Mouse (Mus musculus) embryonic facial prominence, embryonic 12.5 days (tissue): ENCODE results near the gene Ccdc34. TPM values are rescaled to one million over a fixed set of nuclear protein-coding genes. Genes with fewer than 3 reads are reported as not detected.

Source experiments
- ATAC-seq: fragments of 200-750 bp; cut with Nextera tagmentation; 2 replicates; pipeline ENCODE4 v1.8.0; 2017; ENCODE audit not compliant: insufficient number of reproducible peaks, insufficient read depth, low FRiP score, low TSS enrichment
- H3K27ac ChIP-seq: fragments of 300-500 bp; sonication (generic); 2 replicates; pipeline ENCODE4 v1.5.1; 2016; ENCODE audit warnings: mild to moderate bottlenecking
- H3K27me3 ChIP-seq: fragments of 300-500 bp; sonication (generic); 2 replicates; pipeline ENCODE4 v1.6.1; 2016; ENCODE audit warnings: mild to moderate bottlenecking, moderate library complexity
- H3K36me3 ChIP-seq: fragments of 300-500 bp; sonication (generic); 2 replicates; pipeline ENCODE4 v1.6.1; 2016; ENCODE audit warnings: mild to moderate bottlenecking
- H3K4me1 ChIP-seq: fragments of 300-500 bp; sonication (generic); 2 replicates; pipeline ENCODE4 v1.6.1; 2016
- H3K4me2 ChIP-seq: fragments of 300-500 bp; sonication (generic); replicated peaks from 2 replicates; pipeline ENCODE4 v1.6.1; 2016; ENCODE audit warnings: mild to moderate bottlenecking, moderate library complexity
- H3K4me3 ChIP-seq: fragments of 300-500 bp; sonication (generic); 2 replicates; pipeline ENCODE4 v1.5.1; 2016; ENCODE audit warnings: mild to moderate bottlenecking
- H3K9ac ChIP-seq: fragments of 300-500 bp; sonication (generic); 2 replicates; pipeline ENCODE4 v1.6.1; 2016; ENCODE audit warnings: mild to moderate bottlenecking, moderate library complexity
- H3K9me3 ChIP-seq: fragments of 300-500 bp; sonication (generic); 2 replicates; pipeline ENCODE4 v1.6.1; 2016; ENCODE audit warnings: mild to moderate bottlenecking, moderate library complexity
- WGBS: fragments of 180-500 bp; shearing (Covaris S2); methylation state at CpG from one replicate; pipeline ENCODE4 v1.1.7; 2016; 5-methylcytosine and 5-hydroxymethylcytosine counted together
- polyA plus RNA-seq: library from polyadenylated mRNA; unstranded; fragments of >200 nt; fragmentation: Nextera tagmentation; extraction: Ambion mirVana; gene quantifications from 2 replicates; pipeline ENCODE4 v1.2.1, GENCODE M21; 2016

Ccdc34 gene
- polyA plus RNA-seq, 1 experiment from 2014 or later, result 51.0 TPM

GRCm38 (mm10) chr2:110182795-110183486 lies 165.3 kb downstream of the Ccdc34 start:
- Histone ChIP-seq H3K9ac (no peak overlapping the region), H3K9me3 (no peaks in the 10 kb centered on the region), H3K4me1 (peaks cover 20% of the 10 kb centered on the region), H3K36me3 (no peaks in the 10 kb centered on the region), H3K27ac (no peak overlapping the region), H3K4me2 (no peak overlapping the region), H3K27me3 (no peaks in the 10 kb centered on the region), H3K4me3 (no peak overlapping the region)
- no peak for ATAC-seq
- WGBS, result 58% methylated on average over 4 of the region's 4 CpGs

GRCm38 (mm10) chr2:110184071-110184470 lies 166.5 kb downstream of the Ccdc34 start:
- Histone ChIP-seq H3K4me1 (peaks cover 18% of the 10 kb centered on the region), H3K9me3 (no peaks in the 10 kb centered on the region), H3K36me3 (no peaks in the 10 kb centered on the region), H3K27ac (no peak overlapping the region), H3K27me3 (no peaks in the 10 kb centered on the region), H3K4me3 (no peak overlapping the region), H3K4me2 (no peak overlapping the region), H3K9ac (no peak overlapping the region)
- ATAC-seq, result no peak
- 89% methylated on average over 1 of the region's 1 CpGs for WGBS

- Histone ChIP-seq H3K4me1 (peaks cover 13% of the 10 kb centered on the region), H3K4me2 (no peak overlapping the region), H3K4me3 (no peak overlapping the region), H3K9ac (no peak overlapping the region), H3K27ac (no peak overlapping the region), H3K36me3 (no peaks in the 10 kb centered on the region), H3K27me3 (no peaks in the 10 kb centered on the region), H3K9me3 (no peaks in the 10 kb centered on the region)
- WGBS, result 62% methylated on average over 6 of the region's 6 CpGs
- no peak for ATAC-seq
These were observed 168.9 kb downstream of the Ccdc34 start for GRCm38 (mm10) chr2:110186427-110186980.

- Histone ChIP-seq H3K4me1 (peaks cover 21% of the 10 kb centered on the region), H3K27ac (no peak overlapping the region), H3K4me3 (no peak overlapping the region), H3K9ac (no peak overlapping the region), H3K9me3 (no peaks in the 10 kb centered on the region), H3K27me3 (no peaks in the 10 kb centered on the region), H3K36me3 (no peaks in the 10 kb centered on the region), H3K4me2 (no peak overlapping the region)
- no peak for ATAC-seq
- 85% methylated on average over 4 of the region's 4 CpGs for WGBS
These were observed 171.2 kb downstream of the Ccdc34 start for GRCm38 (mm10) chr2:110188696-110189397.

GRCm38 (mm10) chr2:110190416-110190815 lies 172.8 kb downstream of the Ccdc34 start:
- ATAC-seq, result no peak
- no peak overlapping the region for H3K27ac ChIP-seq
- H3K27me3 ChIP-seq, result no peaks in the 10 kb centered on the region
- no peaks in the 10 kb centered on the region for H3K9me3 ChIP-seq
- no peaks in the 10 kb centered on the region for H3K36me3 ChIP-seq
- H3K4me2 ChIP-seq, result no peak overlapping the region
- H3K4me3 ChIP-seq, result no peak overlapping the region
- 93% methylated on average over 2 of the region's 2 CpGs for WGBS
- H3K4me1 ChIP-seq, result peaks cover 21% of the 10 kb centered on the region
- no peak overlapping the region for H3K9ac ChIP-seq

- Histone ChIP-seq H3K9ac (no peak overlapping the region), H3K4me2 (no peak overlapping the region), H3K27ac (peak overlapping the region; percentile 71; the same call in 1 of the 2 replicates), H3K9me3 (no peaks in the 10 kb centered on the region), H3K36me3 (no peaks in the 10 kb centered on the region), H3K27me3 (no peaks in the 10 kb centered on the region), H3K4me1 (peaks cover 21% of the 10 kb centered on the region), H3K4me3 (no peak overlapping the region)
- ATAC-seq, result no peak
- WGBS, result 67% methylated on average over 4 of the region's 4 CpGs
These were observed 173.6 kb downstream of the Ccdc34 start for GRCm38 (mm10) chr2:110191186-110191690.

GRCm38 (mm10) chr2:110191965-110192701 lies 174.5 kb downstream of the Ccdc34 start:
- Histone ChIP-seq H3K27ac (peak overlapping the region; percentile 71), H3K27me3 (no peaks in the 10 kb centered on the region), H3K4me1 (peaks cover 21% of the 10 kb centered on the region), H3K9ac (no peak overlapping the region), H3K9me3 (no peaks in the 10 kb centered on the region), H3K4me2 (peak overlapping the region; percentile 24), H3K36me3 (no peaks in the 10 kb centered on the region), H3K4me3 (no peak overlapping the region)
- ATAC-seq, result peak; percentile 86
- 45% methylated on average over 15 of the region's 15 CpGs for WGBS

- 36% methylated on average over 3 of the region's 3 CpGs for WGBS
- no peaks in the 10 kb centered on the region for H3K9me3 ChIP-seq
- peaks cover 21% of the 10 kb centered on the region for H3K4me1 ChIP-seq
- no peak overlapping the region for H3K4me3 ChIP-seq
- no peaks in the 10 kb centered on the region for H3K36me3 ChIP-seq
- H3K4me2 ChIP-seq, result peak overlapping the region; percentile 24
- H3K27ac ChIP-seq, result peak overlapping the region; percentile 71
- peak; percentile 68 for ATAC-seq
- no peak overlapping the region for H3K9ac ChIP-seq
- H3K27me3 ChIP-seq, result no peaks in the 10 kb centered on the region
These were observed 175.2 kb downstream of the Ccdc34 start for GRCm38 (mm10) chr2:110192702-110193312.

- Histone ChIP-seq H3K9me3 (no peaks in the 10 kb centered on the region), H3K4me2 (no peak overlapping the region), H3K9ac (no peak overlapping the region), H3K27ac (no peak overlapping the region), H3K27me3 (no peaks in the 10 kb centered on the region), H3K36me3 (no peaks in the 10 kb centered on the region), H3K4me1 (peaks cover 15% of the 10 kb centered on the region), H3K4me3 (no peak overlapping the region)
- ATAC-seq, result no peak
- WGBS, result 84% methylated on average over 2 of the region's 2 CpGs
These were observed 178.9 kb downstream of the Ccdc34 start for GRCm38 (mm10) chr2:110196551-110196950.

GRCm38 (mm10) chr2:110199648-110200047 lies 182.0 kb downstream of the Ccdc34 start:
- H3K27me3 ChIP-seq, result no peaks in the 10 kb centered on the region
- 43% methylated on average over 1 of the region's 1 CpGs for WGBS
- no peak overlapping the region for H3K9ac ChIP-seq
- no peak overlapping the region for H3K27ac ChIP-seq
- H3K4me2 ChIP-seq, result no peak overlapping the region
- H3K4me3 ChIP-seq, result no peak overlapping the region
- no peak for ATAC-seq
- H3K4me1 ChIP-seq, result no peaks in the 10 kb centered on the region; the same call in 1 of the 2 replicates
- H3K9me3 ChIP-seq, result no peaks in the 10 kb centered on the region
- H3K36me3 ChIP-seq, result no peaks in the 10 kb centered on the region

- H3K4me3 ChIP-seq, result no peak overlapping the region
- no peaks in the 10 kb centered on the region for H3K27me3 ChIP-seq
- no peak overlapping the region for H3K27ac ChIP-seq
- WGBS, result 69% methylated on average over 4 of the region's 4 CpGs
- H3K36me3 ChIP-seq, result no peaks in the 10 kb centered on the region
- no peak for ATAC-seq
- H3K9me3 ChIP-seq, result no peaks in the 10 kb centered on the region
- H3K4me2 ChIP-seq, result no peak overlapping the region
- H3K4me1 ChIP-seq, result no peaks in the 10 kb centered on the region; the same call in 1 of the 2 replicates
- no peak overlapping the region for H3K9ac ChIP-seq
These were observed 184.2 kb downstream of the Ccdc34 start for GRCm38 (mm10) chr2:110201770-110202169.
